Mouse (Mus musculus) liver, adult 2 months (tissue): ENCODE results near the gene Socs4.

ENCODE experiments used
- CTCF ChIP-seq: fragments of 200-500 bp; IDR thresholded peaks from 2 replicates; pipeline ENCODE4 v1.5.1; 2011; ENCODE audit warnings: low read depth, low read length, control low read depth
- POLR2A ChIP-seq: fragments of 200-500 bp; IDR thresholded peaks from 2 replicates; pipeline ENCODE4 v1.6.1; 2011; ENCODE audit warnings: low read length, control low read depth; ENCODE audit not compliant: insufficient read depth; ENCODE audit errors: extremely low read depth

- no peak for TF ChIP-seq CTCF
- no peak for TF ChIP-seq POLR2A
Measured at GRCm38 (mm10) chr14:47304814-47305405, 28.2 kb downstream of the Socs4 start.
